ENCODE assay signal across 23 mouse cellular contexts in the genomic region with DNA sequence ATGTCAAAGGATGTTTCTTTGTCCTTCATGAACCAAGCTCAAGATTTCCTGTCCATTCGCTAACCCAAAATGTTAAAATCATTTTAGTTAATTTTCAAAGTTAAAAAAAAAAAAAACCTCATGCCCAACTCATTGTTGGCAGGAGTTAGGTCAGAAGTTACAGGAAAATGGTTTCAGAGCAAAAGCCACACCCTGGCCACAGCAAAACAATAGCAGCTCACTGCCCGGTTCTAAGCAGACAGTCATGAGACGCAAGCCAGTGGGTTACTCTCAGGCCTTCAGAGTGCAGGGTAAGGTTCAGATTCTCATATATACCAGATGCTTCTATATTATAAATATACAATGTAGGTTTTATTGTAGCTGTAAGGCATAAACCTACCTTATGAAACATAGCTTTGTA. TPM values are rescaled to one million over a fixed set of nuclear protein-coding genes. Genes with fewer than 3 reads are reported as not detected.
DNase-seq lines count a peak whose midpoint lies in the region; ATAC-seq and TF ChIP-seq lines count a peak whose summit lies in the region.
"Had no signal": no experiment of that assay in that cellular context is flagged by ENCODE, and none has a peak within 500 bp of the region (broad histone marks: within the 10 kb centered on the region; RNA-seq: fewer than 3 reads in every experiment).

No protein-coding gene starts in this region.

- no peaks in the 10 kb centered on the region for H3K9me3 ChIP-seq in lung, postnatal 0 days (ENCODE audit: low read length)
- no peaks in the 10 kb centered on the region for H3K9me3 ChIP-seq in hindbrain, embryonic 12.5 days (replicated peaks)
- H3K9me3 ChIP-seq: embryonic facial prominence, embryonic 10.5 days; forebrain, embryonic 15.5 days; heart, embryonic 15.5 days; kidney, embryonic 15.5 days; liver, embryonic 12.5 days; megakaryocyte, embryonic 14.5 days; midbrain, embryonic 13.5 days; stomach, embryonic 15.5 days had no signal

- no peaks in the 10 kb centered on the region; the same call in none of the 2 replicates for H3K4me1 ChIP-seq in brown adipose tissue, adult 24 weeks (ENCODE audit: control insufficient read depth, insufficient read depth, insufficient read length, low read length)
- H3K4me1 ChIP-seq in lung, postnatal 0 days (ENCODE audit: insufficient read depth, low read depth, low read length): peaks cover 4% of the 10 kb centered on the region; the same call in 1 of the 2 replicates
- H3K4me1 ChIP-seq in hindbrain, embryonic 12.5 days: peaks cover 5% of the 10 kb centered on the region
- H3K4me1 ChIP-seq: stomach, embryonic 15.5 days had no signal

- no peak overlapping the region for H3K9ac ChIP-seq in lung, postnatal 0 days (replicated peaks; ENCODE audit: low read depth)
- H3K9ac ChIP-seq in hindbrain, embryonic 12.5 days: no peak overlapping the region
- H3K9ac ChIP-seq: forebrain, embryonic 15.5 days; heart, embryonic 15.5 days; kidney, embryonic 15.5 days; liver, embryonic 12.5 days; lung, embryonic 14.5 days; midbrain, embryonic 13.5 days; stomach, embryonic 15.5 days had no signal

- no peak for TF ChIP-seq CTCF in left cerebral cortex, adult 2 months (IDR thresholded peaks at IDR 0.05)
- TF ChIP-seq CTCF in lung, postnatal 0 days (IDR thresholded peaks at IDR 0.05): no peak

- DNase-seq in left cerebral cortex, adult 2 months (ENCODE audit: extremely low spot score in 1 of 2, low spot score in 2 of 2): no peak
- no peak for DNase-seq in left cerebral cortex, postnatal 4 days
- DNase-seq in lung, postnatal 0 days (ENCODE audit: low spot score): peak; percentile 43
- DNase-seq in cerebellum, adult 8-10 months: no peak
- DNase-seq: adrenal gland, postnatal 14 days; cerebellum, adult 9-10 months; gastrocnemius, postnatal 25 days; lung, embryonic 14.5 days; right cerebral cortex, postnatal 14 days; thymus, postnatal 25 days had no signal

- intact Hi-C loops in left cerebral cortex, adult 2 months (cut with DNase I): no loop called here
- intact Hi-C loops in left cerebral cortex, postnatal 4 days (cut with DNase I): no loop called here

- WGBS in lung, postnatal 0 days: 52% methylated on average over 3 of the region's 3 CpGs
- 70% methylated on average over 3 of the region's 3 CpGs for WGBS in hindbrain, embryonic 12.5 days

- TF ChIP-seq EP300 in lung, postnatal 0 days (IDR thresholded peaks at IDR 0.05): no peak

- no peak for ATAC-seq in lung, postnatal 0 days
- no peak for ATAC-seq in megakaryocyte progenitor cell, adult 5-6 weeks (replicated peaks; ENCODE audit: poor library complexity)
- ATAC-seq in hindbrain, embryonic 12.5 days (ENCODE audit: low FRiP score): no peak
- ATAC-seq: forebrain, embryonic 15.5 days; hindbrain, postnatal 0 days; intestine, embryonic 16.5 days; liver, embryonic 12.5 days; midbrain, embryonic 13.5 days had no signal

- H3K4me3 ChIP-seq in left cerebral cortex, adult 2 months: no peak overlapping the region
- no peak overlapping the region for H3K4me3 ChIP-seq in brown adipose tissue, adult 24 weeks (ENCODE audit: insufficient read depth, low read depth, low read length)
- H3K4me3 ChIP-seq in lung, postnatal 0 days (ENCODE audit: low read depth, low read length): no peak overlapping the region
- H3K4me3 ChIP-seq in hindbrain, embryonic 12.5 days: no peak overlapping the region
- H3K4me3 ChIP-seq: embryonic facial prominence, embryonic 10.5 days; forebrain, embryonic 15.5 days; heart, embryonic 15.5 days; kidney, embryonic 15.5 days; liver, embryonic 12.5 days; megakaryocyte, embryonic 14.5 days; midbrain, embryonic 13.5 days; stomach, embryonic 15.5 days had no signal

- H3K4me2 ChIP-seq in lung, postnatal 0 days (replicated peaks; ENCODE audit: low read depth, low read length): no peak overlapping the region
- no peak overlapping the region for H3K4me2 ChIP-seq in hindbrain, embryonic 12.5 days (replicated peaks)
- H3K4me2 ChIP-seq: forebrain, embryonic 15.5 days; heart, embryonic 15.5 days; kidney, embryonic 15.5 days; liver, embryonic 12.5 days; lung, embryonic 14.5 days; midbrain, embryonic 13.5 days; stomach, embryonic 15.5 days had no signal

- no peaks in the 10 kb centered on the region for H3K27me3 ChIP-seq in lung, postnatal 0 days (replicated peaks; ENCODE audit: insufficient read depth, low read length)
- 0 out of 2 replicates have a peak, but pooled peaks cover 9% of the 10 kb centered on the region for H3K27me3 ChIP-seq in hindbrain, embryonic 12.5 days
- H3K27me3 ChIP-seq: forebrain, embryonic 15.5 days; heart, embryonic 15.5 days; liver, embryonic 12.5 days; megakaryocyte, embryonic 14.5 days; midbrain, embryonic 13.5 days; stomach, embryonic 15.5 days had no signal

- peak overlapping the region; percentile 50; the same call in 1 of the 2 replicates for H3K27ac ChIP-seq in left cerebral cortex, adult 2 months
- H3K27ac ChIP-seq in brown adipose tissue, adult 24 weeks (replicated peaks; ENCODE audit: low read depth, low read length): peak overlapping the region; percentile 94
- H3K27ac ChIP-seq in lung, postnatal 0 days (ENCODE audit: low read length): no peak overlapping the region; the same call in 1 of the 2 replicates
- H3K27ac ChIP-seq in hindbrain, embryonic 12.5 days: no peak overlapping the region
- H3K27ac ChIP-seq: embryonic facial prominence, embryonic 10.5 days; forebrain, embryonic 15.5 days; heart, embryonic 15.5 days; hindbrain, postnatal 0 days; kidney, embryonic 15.5 days; liver, embryonic 12.5 days; midbrain, embryonic 13.5 days; stomach, embryonic 15.5 days had no signal

- H3K36me3 ChIP-seq in lung, postnatal 0 days (ENCODE audit: insufficient read depth, low read length): no peaks in the 10 kb centered on the region
- H3K36me3 ChIP-seq in hindbrain, embryonic 12.5 days: no peaks in the 10 kb centered on the region
- H3K36me3 ChIP-seq: embryonic facial prominence, embryonic 10.5 days; forebrain, embryonic 15.5 days; heart, embryonic 15.5 days; kidney, embryonic 15.5 days; liver, embryonic 12.5 days; midbrain, embryonic 13.5 days; stomach, embryonic 15.5 days had no signal

RNA-seq across cellular contexts. Expression of a gene that starts 2.7 kb away (rescaled TPM):
- 10 to 100 TPM; 12.5 to 14.1 TPM for total RNA-seq in left cerebral cortex, adult 2 months (2021)
- 1 to 10 TPM; 5.8 to 6.1 TPM for total RNA-seq in left cerebral cortex, postnatal 4 days (2021)
- polyA plus RNA-seq in brown adipose tissue, adult 24 weeks (2012; ENCODE audit: insufficient read depth, insufficient read length, missing spikeins): 7.0 and 7.4 TPM in 2 replicates
- polyA plus RNA-seq in lung, postnatal 0 days (2015; fragmentation: Nextera tagmentation; extraction: Ambion mirVana): 8.4 and 9.2 TPM in 2 replicates
- total RNA-seq in megakaryocyte progenitor cell, adult 5-6 weeks (2015): 13.9 and 14.9 TPM in 2 replicates
- total RNA-seq in megakaryocyte progenitor cell, adult 5-6 weeks (2017): 10.8 and 13.5 TPM in 2 replicates
- polyA plus RNA-seq in hindbrain, embryonic 12.5 days (2016; fragmentation: Nextera tagmentation; extraction: Ambion mirVana): 3.9 and 4.3 TPM in 2 replicates

RNA-seq across cellular contexts. Expression of a gene that starts 29.7 kb away (rescaled TPM):
- 100 to 1,000 TPM; 175 to 187 TPM for total RNA-seq in left cerebral cortex, adult 2 months (2021)
- 100 to 1,000 TPM; 105 to 109 TPM for total RNA-seq in left cerebral cortex, postnatal 4 days (2021)
- polyA plus RNA-seq in brown adipose tissue, adult 24 weeks (2012; ENCODE audit: insufficient read depth, insufficient read length, missing spikeins): 44.9 and 46.4 TPM in 2 replicates
- polyA plus RNA-seq in lung, postnatal 0 days (2015; fragmentation: Nextera tagmentation; extraction: Ambion mirVana): 15.3 and 19.4 TPM in 2 replicates
- 5.2 and 5.6 TPM in 2 replicates for total RNA-seq in megakaryocyte progenitor cell, adult 5-6 weeks (2015)
- total RNA-seq in megakaryocyte progenitor cell, adult 5-6 weeks (2017): 9.1 and 12.2 TPM in 2 replicates
- polyA plus RNA-seq in hindbrain, embryonic 12.5 days (2016; fragmentation: Nextera tagmentation; extraction: Ambion mirVana): 39.4 and 40.4 TPM in 2 replicates

Comparison
In these comparisons a context has a peak if more than half of its experiments do, and no peak if none do; other contexts are left out.
1. H3K27ac ChIP-seq: peak in left cerebral cortex, adult 2 months (single experiment) and brown adipose tissue, adult 24 weeks (single experiment); none in lung, postnatal 0 days (single experiment) and hindbrain, embryonic 12.5 days (single experiment).
2. RNA of a gene that starts 29.7 kb away (total RNA-seq): 175 to 187 TPM in left cerebral cortex, adult 2 months and 105 to 109 TPM in left cerebral cortex, postnatal 4 days; 5.2 to 12.2 TPM in megakaryocyte progenitor cell, adult 5-6 weeks; every median in the first group is over 4 times any median in the second.